Mouse (Mus musculus) frontal cortex, postnatal 36 days (tissue): ENCODE data around the gene Gpatch2.

Source experiments
- DNase-seq, 2 experiments: peaks; one replicate each; pipeline ENCODE4 v3.0.0; 2022; ENCODE audit warnings: low spot score in 2 of 2

The Gpatch2 gene

GRCm38 (mm10) chr1:187366806-187367205 lies 151.5 kb downstream of the Gpatch2 start:
- DNase-seq: no peak

DNA sequence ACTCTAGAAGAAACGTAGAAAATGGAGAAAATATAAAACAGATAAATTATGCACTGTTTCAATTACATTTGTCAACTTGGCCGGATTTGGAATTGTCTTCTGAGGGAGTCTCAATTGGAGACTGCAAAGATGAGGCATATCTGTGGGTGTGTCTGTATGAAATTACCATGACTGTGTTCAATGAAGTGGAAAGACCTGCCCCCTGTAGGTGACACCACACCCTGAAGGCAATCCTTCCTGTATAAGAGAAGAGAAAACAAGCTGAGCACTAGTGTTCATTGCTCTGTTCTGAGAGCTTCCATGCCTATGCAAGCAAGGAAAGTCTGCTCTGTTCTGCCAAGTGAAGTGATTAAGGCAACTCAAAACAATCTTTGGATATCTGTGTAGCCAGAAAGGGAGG lies 153.7 kb downstream of the Gpatch2 start:
- DNase-seq: no peak

DNA sequence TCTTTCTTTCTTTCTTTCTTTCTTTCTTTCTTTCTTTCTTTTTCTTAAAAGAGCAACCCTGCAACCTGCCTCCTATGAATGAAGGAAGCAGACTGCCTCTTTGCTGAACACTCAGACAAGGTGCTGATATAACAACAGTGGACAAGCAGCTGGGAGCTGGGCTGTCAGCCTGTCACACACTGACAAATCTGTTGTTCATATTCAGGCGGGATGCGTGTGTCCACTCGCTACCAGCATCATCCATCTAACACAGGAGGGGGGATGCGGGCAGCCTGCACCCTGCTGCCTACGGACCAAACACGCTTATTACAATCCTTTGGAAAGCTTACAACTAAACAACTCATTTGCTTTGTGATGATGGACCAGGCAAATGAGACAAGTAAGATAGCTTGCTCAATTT lies 158.2 kb downstream of the Gpatch2 start:
- no peak for DNase-seq

DNA sequence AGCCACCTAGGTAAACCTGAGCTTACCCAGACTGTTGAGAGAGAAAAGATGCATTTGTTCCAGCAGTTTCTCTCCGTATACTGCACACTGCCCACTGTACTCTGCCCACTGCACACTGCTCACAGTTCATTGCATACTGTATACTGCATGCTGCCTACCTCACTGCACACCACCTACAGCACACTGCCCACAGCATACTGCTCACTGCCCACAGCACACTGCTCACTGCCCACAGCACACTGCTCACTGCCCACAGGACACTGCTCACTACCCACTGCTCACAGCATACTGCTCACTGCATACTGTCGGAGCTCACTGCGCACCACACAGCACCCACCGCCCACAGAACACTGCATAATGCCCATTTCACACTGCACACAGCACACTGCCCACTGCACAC lies 159.1 kb downstream of the Gpatch2 start:
- no peak for DNase-seq

GRCm38 (mm10) chr1:187376946-187377671 lies 161.8 kb downstream of the Gpatch2 start:
- peak in 1 of 2 experiments; percentile 13 for DNase-seq

GRCm38 (mm10) chr1:187377865-187378524 lies 162.7 kb downstream of the Gpatch2 start:
- peak in 1 of 2 experiments; percentile 6 for DNase-seq

DNA sequence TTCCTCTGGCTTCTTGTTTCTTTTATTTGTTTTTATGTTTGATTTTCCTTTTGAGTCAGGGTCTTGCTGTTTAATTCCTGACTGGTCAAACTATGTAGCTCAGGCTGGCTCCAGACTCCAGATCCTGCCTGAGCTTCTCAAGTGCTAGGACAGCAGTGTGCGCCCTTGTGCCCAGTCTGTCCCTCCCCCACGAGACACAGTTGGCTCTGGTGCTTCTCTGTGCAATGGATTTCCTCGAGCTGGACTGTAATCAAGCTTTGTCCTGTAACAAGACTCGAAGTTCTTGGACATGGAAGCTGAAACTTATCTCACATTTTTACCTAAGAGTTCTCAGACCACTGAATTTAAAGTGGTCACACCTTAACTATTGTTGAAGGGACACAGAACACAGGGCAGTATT lies 174.2 kb downstream of the Gpatch2 start:
- no peak for DNase-seq

DNA sequence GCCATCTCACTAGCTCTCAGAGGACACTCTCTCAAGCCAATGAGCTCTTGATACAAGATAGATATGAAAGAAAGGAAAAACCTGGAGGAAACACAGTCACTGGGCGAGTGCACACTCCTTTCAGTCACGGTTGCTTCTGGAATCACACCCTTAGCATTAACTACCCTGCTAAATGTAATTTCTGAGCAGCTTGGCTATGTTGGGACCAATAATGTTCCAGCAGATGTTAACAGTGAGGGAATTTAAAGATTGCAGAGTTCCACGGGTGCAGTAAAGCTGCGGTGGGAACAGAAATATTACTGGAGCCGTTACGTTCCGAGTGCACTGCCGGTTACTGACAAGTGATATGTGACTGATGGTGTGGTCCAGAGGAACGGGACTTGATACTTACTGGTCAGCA lies 185.5 kb downstream of the Gpatch2 start:
- DNase-seq: no peak
